Mouse (Mus musculus): ENCODE data around the gene Pcyt2. TPM values are rescaled to one million over a fixed set of nuclear protein-coding genes. Genes with fewer than 3 reads are reported as not detected.

The Pcyt2 gene
- polyA plus RNA-seq, 1 experiment from 2014 or later, result 173 TPM

GRCm38 (mm10) chr11:120634810-120635209 lies 17.1 kb upstream of the Pcyt2 start:
- no peaks in the 10 kb centered on the region for H3K27me3 ChIP-seq (ENCODE audit: control insufficient read depth, insufficient read depth, low read length)
- no peak overlapping the region for H3K27ac ChIP-seq
- H3K4me1 ChIP-seq (replicated peaks; ENCODE audit: control insufficient read depth, insufficient read depth, low read length), result peaks cover 25% of the 10 kb centered on the region
- H3K4me3 ChIP-seq (replicated peaks; ENCODE audit: low read length), result no peak overlapping the region
- no peak overlapping the region for H3K9ac ChIP-seq
- no peaks in the 10 kb centered on the region for H3K9me3 ChIP-seq (ENCODE audit: control insufficient read depth, low read length)
- ATAC-seq (ENCODE audit: low FRiP score) (no peak), DNase-seq (ENCODE audit: low spot score) (no peak)
- H3K36me3 ChIP-seq (replicated peaks; ENCODE audit: control insufficient read depth, insufficient read depth), result no peaks in the 10 kb centered on the region
- no peak overlapping the region for H3K4me2 ChIP-seq (replicated peaks)
- WGBS, result 82% methylated on average over 5 of the region's 5 CpGs

- WGBS, result 12% methylated on average over 56 of the region's 58 CpGs
- peak within 1 kb of the TSS; percentile 89 for H3K4me3 ChIP-seq (replicated peaks; ENCODE audit: low read length)
- no peaks in the 10 kb centered on the region for H3K9me3 ChIP-seq (ENCODE audit: control insufficient read depth, low read length)
- H3K4me1 ChIP-seq (replicated peaks; ENCODE audit: control insufficient read depth, insufficient read depth, low read length), result peaks cover 33% of the 10 kb centered on the region
- ATAC-seq (ENCODE audit: low FRiP score) (peak; percentile 92), DNase-seq (ENCODE audit: low spot score) (peak; percentile 96)
- H3K27ac ChIP-seq, result peak within 1 kb of the TSS; percentile 89
- peak within 1 kb of the TSS; percentile 90 for H3K9ac ChIP-seq
- no peaks in the 10 kb centered on the region for H3K27me3 ChIP-seq (ENCODE audit: control insufficient read depth, insufficient read depth, low read length)
- peak within 1 kb of the TSS; percentile 94 for H3K4me2 ChIP-seq (replicated peaks)
- peaks cover 9% of the 10 kb centered on the region for H3K36me3 ChIP-seq (replicated peaks; ENCODE audit: control insufficient read depth, insufficient read depth)
Measured at GRCm38 (mm10) chr11:120633520-120634343, 16.0 kb upstream of the Pcyt2 start, which contains the start of gene Mafg. Gene Mafg, minus strand, starts transcription at chr11:120633600.

- ATAC-seq (ENCODE audit: low FRiP score) (peak; percentile 81), DNase-seq (ENCODE audit: low spot score) (peak; percentile 48)
- no peaks in the 10 kb centered on the region for H3K27me3 ChIP-seq (ENCODE audit: control insufficient read depth, insufficient read depth, low read length)
- H3K9ac ChIP-seq, result peak overlapping the region; percentile 90
- H3K4me3 ChIP-seq (replicated peaks; ENCODE audit: low read length), result peak overlapping the region; percentile 89
- H3K4me1 ChIP-seq (replicated peaks; ENCODE audit: control insufficient read depth, insufficient read depth, low read length), result peaks cover 33% of the 10 kb centered on the region
- no peaks in the 10 kb centered on the region for H3K9me3 ChIP-seq (ENCODE audit: control insufficient read depth, low read length)
- WGBS, result under 1% methylated on average over 99 of the region's 116 CpGs
- peaks cover 12% of the 10 kb centered on the region for H3K36me3 ChIP-seq (replicated peaks; ENCODE audit: control insufficient read depth, insufficient read depth)
- H3K27ac ChIP-seq, result peak overlapping the region; percentile 89
- H3K4me2 ChIP-seq (replicated peaks), result peak overlapping the region; percentile 94
Measured at GRCm38 (mm10) chr11:120632559-120633519, 15.1 kb upstream of the Pcyt2 start.

- DNase-seq (ENCODE audit: low spot score) (no peak), ATAC-seq (ENCODE audit: low FRiP score) (no peak)
- WGBS, result 74% methylated on average over 4 of the region's 4 CpGs
- Histone ChIP-seq H3K9me3 (ENCODE audit: control insufficient read depth, low read length) (no peaks in the 10 kb centered on the region), H3K36me3 (replicated peaks; ENCODE audit: control insufficient read depth, insufficient read depth) (peaks cover 21% of the 10 kb centered on the region), H3K4me2 (replicated peaks) (peak overlapping the region; percentile 94), H3K27ac (peak overlapping the region; percentile 89; the same call in 1 of the 2 replicates), H3K4me3 (replicated peaks; ENCODE audit: low read length) (peak overlapping the region; percentile 89), H3K27me3 (ENCODE audit: control insufficient read depth, insufficient read depth, low read length) (no peaks in the 10 kb centered on the region), H3K4me1 (replicated peaks; ENCODE audit: control insufficient read depth, insufficient read depth, low read length) (peaks cover 33% of the 10 kb centered on the region), H3K9ac (peak overlapping the region; percentile 90)
Measured at GRCm38 (mm10) chr11:120631726-120632448, 14.2 kb upstream of the Pcyt2 start.

- no peak for DNase-seq (ENCODE audit: low spot score)
- H3K36me3 ChIP-seq (replicated peaks; ENCODE audit: control insufficient read depth, insufficient read depth), result peaks cover 27% of the 10 kb centered on the region
- H3K9ac ChIP-seq, result peak overlapping the region; percentile 90
- H3K27me3 ChIP-seq (ENCODE audit: control insufficient read depth, insufficient read depth, low read length), result no peaks in the 10 kb centered on the region
- 39% methylated on average over 7 of the region's 7 CpGs for WGBS
- ATAC-seq (ENCODE audit: low FRiP score), result no peak
- 0 out of 2 replicates have a peak overlapping the region, but pooled peaks have one; percentile 32 for H3K27ac ChIP-seq
- peak overlapping the region; percentile 94; the same call in 1 of the 2 replicates for H3K4me2 ChIP-seq (replicated peaks)
- no peaks in the 10 kb centered on the region for H3K9me3 ChIP-seq (ENCODE audit: control insufficient read depth, low read length)
- peaks cover 33% of the 10 kb centered on the region for H3K4me1 ChIP-seq (replicated peaks; ENCODE audit: control insufficient read depth, insufficient read depth, low read length)
- H3K4me3 ChIP-seq (replicated peaks; ENCODE audit: low read length), result peak overlapping the region; percentile 89; the same call in 1 of the 2 replicates
Measured at GRCm38 (mm10) chr11:120630881-120631725, 13.4 kb upstream of the Pcyt2 start.

GRCm38 (mm10) chr11:120630401-120630871 lies 12.7 kb upstream of the Pcyt2 start:
- peak overlapping the region; percentile 36; the same call in 1 of the 2 replicates for H3K9ac ChIP-seq
- H3K4me3 ChIP-seq (replicated peaks; ENCODE audit: low read length), result no peak overlapping the region

GRCm38 (mm10) chr11:120629911-120630310 lies 12.2 kb upstream of the Pcyt2 start:
- Histone ChIP-seq H3K27ac (peak overlapping the region; percentile 51), H3K4me2 (replicated peaks) (peak overlapping the region; percentile 35; the same call in 1 of the 2 replicates), H3K36me3 (replicated peaks; ENCODE audit: control insufficient read depth, insufficient read depth) (peaks cover 27% of the 10 kb centered on the region), H3K9me3 (ENCODE audit: control insufficient read depth, low read length) (no peaks in the 10 kb centered on the region), H3K4me3 (replicated peaks; ENCODE audit: low read length) (no peak overlapping the region), H3K4me1 (replicated peaks; ENCODE audit: control insufficient read depth, insufficient read depth, low read length) (peaks cover 40% of the 10 kb centered on the region), H3K27me3 (ENCODE audit: control insufficient read depth, insufficient read depth, low read length) (no peaks in the 10 kb centered on the region), H3K9ac (peak overlapping the region; percentile 36; the same call in 1 of the 2 replicates)
- WGBS, result 36% methylated on average over 7 of the region's 7 CpGs
- DNase-seq (ENCODE audit: low spot score) (no peak), ATAC-seq (ENCODE audit: low FRiP score) (no peak)

More at GRCm38 (mm10) chr11:120630401-120630871, 12.7 kb upstream of the Pcyt2 start:
- H3K27me3 ChIP-seq (ENCODE audit: control insufficient read depth, insufficient read depth, low read length), result no peaks in the 10 kb centered on the region
- H3K4me2 ChIP-seq (replicated peaks), result peak overlapping the region; percentile 35
- peaks cover 27% of the 10 kb centered on the region for H3K36me3 ChIP-seq (replicated peaks; ENCODE audit: control insufficient read depth, insufficient read depth)
- ATAC-seq (ENCODE audit: low FRiP score), result no peak
- peaks cover 35% of the 10 kb centered on the region for H3K4me1 ChIP-seq (replicated peaks; ENCODE audit: control insufficient read depth, insufficient read depth, low read length)
- DNase-seq (ENCODE audit: low spot score), result no peak
- WGBS, result 37% methylated on average over 5 of the region's 5 CpGs
- no peaks in the 10 kb centered on the region for H3K9me3 ChIP-seq (ENCODE audit: control insufficient read depth, low read length)
- peak overlapping the region; percentile 51 for H3K27ac ChIP-seq

GRCm38 (mm10) chr11:120629341-120629730 lies 11.6 kb upstream of the Pcyt2 start:
- H3K4me3 ChIP-seq (replicated peaks; ENCODE audit: low read length), result no peak overlapping the region
- no peak overlapping the region for H3K27ac ChIP-seq

More at GRCm38 (mm10) chr11:120629341-120629730, 11.6 kb upstream of the Pcyt2 start:
- DNase-seq (ENCODE audit: low spot score), result no peak
- H3K36me3 ChIP-seq (replicated peaks; ENCODE audit: control insufficient read depth, insufficient read depth), result peaks cover 27% of the 10 kb centered on the region
- H3K4me2 ChIP-seq (replicated peaks), result no peak overlapping the region
- H3K27me3 ChIP-seq (ENCODE audit: control insufficient read depth, insufficient read depth, low read length), result no peaks in the 10 kb centered on the region
- H3K4me1 ChIP-seq (replicated peaks; ENCODE audit: control insufficient read depth, insufficient read depth, low read length), result peaks cover 41% of the 10 kb centered on the region
- 75% methylated on average over 23 of the region's 23 CpGs for WGBS
- no peak overlapping the region for H3K9ac ChIP-seq
- no peak for ATAC-seq (ENCODE audit: low FRiP score)
- H3K9me3 ChIP-seq (ENCODE audit: control insufficient read depth, low read length), result no peaks in the 10 kb centered on the region

All from hindbrain, embryonic 14.5 days (tissue).